Mouse (Mus musculus) limb, embryonic 12.5 days (tissue): ENCODE measurements around the gene Dcst2. TPM values are rescaled to one million over a fixed set of nuclear protein-coding genes. Genes with fewer than 3 reads are reported as not detected.

Source experiments
- ATAC-seq: fragments of 200-750 bp; cut with Nextera tagmentation; 2 replicates; pipeline ENCODE4 v1.8.0; 2017; ENCODE audit warnings: low read depth, moderate TSS enrichment; ENCODE audit not compliant: insufficient number of reproducible peaks, insufficient read depth, low FRiP score, low TSS enrichment
- H3K27ac ChIP-seq: fragments of 300-500 bp; sonication (generic); 2 replicates; pipeline ENCODE4 v1.5.1; 2016; ENCODE audit warnings: mild to moderate bottlenecking, moderate library complexity
- H3K27me3 ChIP-seq: fragments of 300-500 bp; sonication (generic); 2 replicates; pipeline ENCODE4 v1.6.1; 2016; ENCODE audit warnings: mild to moderate bottlenecking, moderate library complexity
- H3K36me3 ChIP-seq: fragments of 300-500 bp; sonication (generic); 2 replicates; pipeline ENCODE4 v1.6.1; 2016; ENCODE audit warnings: mild to moderate bottlenecking, moderate library complexity
- H3K4me1 ChIP-seq: fragments of 300-500 bp; sonication (generic); replicated peaks from 2 replicates; pipeline ENCODE4 v1.6.1; 2016
- H3K4me2 ChIP-seq: fragments of 300-500 bp; sonication (generic); 2 replicates; pipeline ENCODE4 v1.6.1; 2016; ENCODE audit warnings: mild to moderate bottlenecking, moderate library complexity
- H3K4me3 ChIP-seq: fragments of 300-500 bp; sonication (generic); replicated peaks from 2 replicates; pipeline ENCODE4 v1.5.1; 2016; ENCODE audit warnings: mild to moderate bottlenecking
- H3K9ac ChIP-seq: fragments of 300-500 bp; sonication (generic); replicated peaks from 2 replicates; pipeline ENCODE4 v1.6.1; 2016; ENCODE audit warnings: mild to moderate bottlenecking, moderate library complexity
- H3K9me3 ChIP-seq: fragments of 300-500 bp; sonication (generic); 2 replicates; pipeline ENCODE4 v1.6.1; 2016; ENCODE audit warnings: mild to moderate bottlenecking, moderate library complexity
- WGBS: fragments of 180-500 bp; shearing (Covaris S2); methylation state at CpG from one replicate; pipeline ENCODE4 v1.1.7; 2016; 5-methylcytosine and 5-hydroxymethylcytosine counted together
- polyA plus RNA-seq: library from polyadenylated mRNA; unstranded; fragments of >200 nt; fragmentation: Nextera tagmentation; extraction: Ambion mirVana; gene quantifications from 2 replicates; pipeline ENCODE4 v1.2.1, GENCODE M21; 2016

The Dcst2 gene
- polyA plus RNA-seq, 1 experiment from 2014 or later = 0.20 TPM

GRCm38 (mm10) chr3:89332013-89332412, 29.8 kb upstream of the Dcst2 start:
- no peak overlapping the region for H3K4me2 ChIP-seq
- no peak overlapping the region for H3K9ac ChIP-seq
- no peak for ATAC-seq
- H3K27me3 ChIP-seq = no peaks in the 10 kb centered on the region; the same call in 1 of the 2 replicates
- H3K27ac ChIP-seq = 0 out of 2 replicates have a peak overlapping the region, but pooled peaks have one; percentile 12
- H3K4me1 ChIP-seq = peaks cover 75% of the 10 kb centered on the region
- H3K4me3 ChIP-seq = no peak overlapping the region
- 52% methylated on average over 10 of the region's 10 CpGs for WGBS
- peaks cover 31% of the 10 kb centered on the region for H3K36me3 ChIP-seq
- no peaks in the 10 kb centered on the region for H3K9me3 ChIP-seq

- H3K4me2 ChIP-seq = peak overlapping the region; percentile 28
- H3K4me3 ChIP-seq = no peak overlapping the region
- H3K27me3 ChIP-seq = no peaks in the 10 kb centered on the region; the same call in 1 of the 2 replicates
- no peaks in the 10 kb centered on the region for H3K9me3 ChIP-seq
- WGBS = 25% methylated on average over 12 of the region's 12 CpGs
- H3K36me3 ChIP-seq = peaks cover 31% of the 10 kb centered on the region
- no peak for ATAC-seq
- peak overlapping the region; percentile 51 for H3K27ac ChIP-seq
- peaks cover 70% of the 10 kb centered on the region for H3K4me1 ChIP-seq
- H3K9ac ChIP-seq = no peak overlapping the region; the same call in 1 of the 2 replicates
These were observed 29.3 kb upstream of the Dcst2 start for GRCm38 (mm10) chr3:89332476-89332875.

GRCm38 (mm10) chr3:89333053-89333452, 28.7 kb upstream of the Dcst2 start:
- Histone ChIP-seq H3K27me3 (no peaks in the 10 kb centered on the region), H3K4me3 (no peak overlapping the region), H3K4me2 (peak overlapping the region; percentile 28), H3K27ac (no peak overlapping the region), H3K9me3 (no peaks in the 10 kb centered on the region), H3K36me3 (peaks cover 31% of the 10 kb centered on the region), H3K4me1 (peaks cover 66% of the 10 kb centered on the region), H3K9ac (peak overlapping the region; percentile 27; the same call in 1 of the 2 replicates)
- WGBS = 46% methylated on average over 11 of the region's 11 CpGs
- ATAC-seq = no peak

GRCm38 (mm10) chr3:89336529-89336928, 25.2 kb upstream of the Dcst2 start:
- peaks cover 70% of the 10 kb centered on the region for H3K4me1 ChIP-seq
- 20% methylated on average over 6 of the region's 6 CpGs for WGBS

GRCm38 (mm10) chr3:89337062-89337720, 24.6 kb upstream of the Dcst2 start:
- ATAC-seq = no peak

More at GRCm38 (mm10) chr3:89336529-89336928, 25.2 kb upstream of the Dcst2 start:
- Histone ChIP-seq H3K27me3 (no peaks in the 10 kb centered on the region), H3K4me3 (peak overlapping the region; percentile 65), H3K36me3 (peaks cover 31% of the 10 kb centered on the region), H3K4me2 (peak overlapping the region; percentile 72), H3K9ac (peak overlapping the region; percentile 93), H3K9me3 (no peaks in the 10 kb centered on the region), H3K27ac (no peak overlapping the region; the same call in 1 of the 2 replicates)
- no peak for ATAC-seq

GRCm38 (mm10) chr3:89337721-89338578, 23.8 kb upstream of the Dcst2 start, which contains the start of gene Efna4:
Gene Efna4 (minus strand): TSS chr3:89338028.
- ATAC-seq = peak; percentile 91
- Histone ChIP-seq H3K36me3 (peaks cover 35% of the 10 kb centered on the region), H3K27me3 (no peaks in the 10 kb centered on the region), H3K9ac (peak within 1 kb of the TSS; percentile 93), H3K9me3 (no peaks in the 10 kb centered on the region), H3K4me1 (peaks cover 56% of the 10 kb centered on the region), H3K4me3 (peak within 1 kb of the TSS; percentile 65), H3K27ac (peak within 1 kb of the TSS; percentile 96), H3K4me2 (peak within 1 kb of the TSS; percentile 72)
- WGBS = under 1% methylated on average over 44 of the region's 44 CpGs

More at GRCm38 (mm10) chr3:89337062-89337720, 24.6 kb upstream of the Dcst2 start:
- Histone ChIP-seq H3K27ac (peak overlapping the region; percentile 96), H3K27me3 (no peaks in the 10 kb centered on the region), H3K4me3 (peak overlapping the region; percentile 65), H3K9ac (peak overlapping the region; percentile 93), H3K9me3 (no peaks in the 10 kb centered on the region), H3K36me3 (peaks cover 36% of the 10 kb centered on the region), H3K4me2 (peak overlapping the region; percentile 72), H3K4me1 (peaks cover 63% of the 10 kb centered on the region)
- WGBS = 2% methylated on average over 21 of the region's 21 CpGs

- H3K4me2 ChIP-seq = peak overlapping the region; percentile 72
- no peaks in the 10 kb centered on the region for H3K9me3 ChIP-seq
- H3K27ac ChIP-seq = peak overlapping the region; percentile 96
- no peak for ATAC-seq
- peak overlapping the region; percentile 65 for H3K4me3 ChIP-seq
- H3K36me3 ChIP-seq = peaks cover 35% of the 10 kb centered on the region
- no peaks in the 10 kb centered on the region for H3K27me3 ChIP-seq
- 0 out of 2 replicates have a peak overlapping the region, but pooled peaks have one; percentile 47 for H3K9ac ChIP-seq
- H3K4me1 ChIP-seq = peaks cover 48% of the 10 kb centered on the region
- WGBS = 20% methylated on average over 8 of the region's 8 CpGs
These were observed 22.4 kb upstream of the Dcst2 start for GRCm38 (mm10) chr3:89339416-89339815.

GRCm38 (mm10) chr3:89340465-89340864, 21.3 kb upstream of the Dcst2 start:
- H3K36me3 ChIP-seq = peaks cover 34% of the 10 kb centered on the region
- no peaks in the 10 kb centered on the region for H3K27me3 ChIP-seq
- peaks cover 41% of the 10 kb centered on the region for H3K4me1 ChIP-seq
- H3K9me3 ChIP-seq = no peaks in the 10 kb centered on the region
- H3K4me3 ChIP-seq = peak overlapping the region; percentile 65
- peak overlapping the region; percentile 47 for H3K9ac ChIP-seq
- peak overlapping the region; percentile 72 for H3K4me2 ChIP-seq
- no peak overlapping the region for H3K27ac ChIP-seq
- WGBS = 3% methylated on average over 11 of the region's 11 CpGs
- no peak for ATAC-seq

GRCm38 (mm10) chr3:89341794-89342193, 20.0 kb upstream of the Dcst2 start:
- Histone ChIP-seq H3K4me1 (peaks cover 28% of the 10 kb centered on the region), H3K9me3 (no peaks in the 10 kb centered on the region), H3K27me3 (peaks cover 2% of the 10 kb centered on the region; the same call in 1 of the 2 replicates), H3K9ac (peak overlapping the region; percentile 27; the same call in 1 of the 2 replicates), H3K4me2 (no peak overlapping the region), H3K4me3 (no peak overlapping the region), H3K36me3 (peaks cover 45% of the 10 kb centered on the region), H3K27ac (no peak overlapping the region)
- WGBS = 96% methylated on average over 4 of the region's 4 CpGs
- ATAC-seq = no peak

- 83% methylated on average over 7 of the region's 7 CpGs for WGBS
- Histone ChIP-seq H3K36me3 (peaks cover 49% of the 10 kb centered on the region), H3K9ac (no peak overlapping the region)
These were observed 18.5 kb upstream of the Dcst2 start for GRCm38 (mm10) chr3:89343279-89343678.

More at GRCm38 (mm10) chr3:89343279-89343678, 18.5 kb upstream of the Dcst2 start:
- Histone ChIP-seq H3K4me2 (no peak overlapping the region), H3K4me1 (peaks cover 26% of the 10 kb centered on the region), H3K27me3 (peaks cover 16% of the 10 kb centered on the region), H3K4me3 (no peak overlapping the region), H3K9me3 (no peaks in the 10 kb centered on the region), H3K27ac (no peak overlapping the region)
- no peak for ATAC-seq
